Mouse (Mus musculus): ENCODE results near the gene Syt15. TPM values are rescaled to one million over a fixed set of nuclear protein-coding genes. Genes with fewer than 3 reads are reported as not detected.
"Not testable (repeated sequence)": the region's sequence is repeated elsewhere in the genome, so short reads cannot be mapped to it uniquely, and the experiment has no call there.

Gene Syt15
- polyA plus RNA-seq, 1 experiment from 2014 or later, result 0.58 TPM

DNA sequence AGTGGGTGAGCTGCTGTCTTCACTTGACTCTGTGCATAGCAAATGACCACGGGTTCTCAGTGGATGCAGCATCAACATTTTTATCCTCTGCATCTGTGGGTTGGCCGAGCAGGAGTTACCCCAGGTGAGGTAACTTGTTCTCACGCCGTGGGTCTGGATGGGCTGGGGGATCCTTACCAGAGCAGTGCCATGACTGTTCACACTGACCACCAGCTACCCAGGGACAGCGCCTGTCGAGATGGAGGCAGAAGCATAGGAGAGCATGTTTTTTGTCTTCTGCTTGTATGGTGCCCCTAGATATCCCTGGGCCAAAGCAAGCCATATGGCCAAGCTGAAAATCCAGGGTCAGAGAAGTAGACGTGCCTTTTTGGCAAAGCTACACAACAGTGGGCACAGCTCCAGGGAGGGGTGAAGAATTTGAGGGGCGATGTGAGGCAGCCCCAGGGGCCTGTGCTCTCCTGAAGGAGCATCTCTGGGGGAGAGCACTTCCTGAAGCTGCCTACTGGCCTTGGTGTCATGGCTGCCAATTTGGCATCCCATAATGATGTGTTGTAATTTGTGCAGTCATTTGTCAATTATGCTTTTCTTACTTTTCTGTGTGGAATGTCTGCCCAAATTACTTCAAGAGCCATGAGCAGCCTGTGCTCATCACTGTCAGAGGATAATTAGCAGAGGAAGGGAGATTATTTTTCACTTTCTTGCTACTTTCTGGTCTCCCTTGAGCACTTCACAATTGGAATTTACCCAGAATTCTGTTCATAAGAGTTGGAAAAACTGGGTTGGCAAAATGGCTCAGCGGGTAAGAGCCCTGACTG is 13.7 kb downstream of the Syt15 start:
- H3K4me2 ChIP-seq (replicated peaks; ENCODE audit: low read depth, low read length), result no peak overlapping the region
- H3K27ac ChIP-seq (ENCODE audit: low read length), result no peak overlapping the region
- H3K9ac ChIP-seq (replicated peaks; ENCODE audit: low read depth, low read length), result no peak overlapping the region
- H3K9me3 ChIP-seq (ENCODE audit: control insufficient read depth, low read depth, low read length), result peaks cover 2% of the 10 kb centered on the region; the same call in 1 of the 2 replicates
- no peaks in the 10 kb centered on the region for H3K27me3 ChIP-seq (ENCODE audit: control insufficient read depth, insufficient read depth, low read length)
- WGBS, result 82% methylated on average over 9 of the region's 9 CpGs
- no peak for ATAC-seq (ENCODE audit: insufficient number of reproducible peaks, insufficient read depth, low FRiP score, low read depth)
- no peak overlapping the region for H3K4me3 ChIP-seq (ENCODE audit: low read depth, low read length)
- 0 out of 2 replicates have a peak, but pooled peaks cover 2% of the 10 kb centered on the region for H3K4me1 ChIP-seq (ENCODE audit: control insufficient read depth, insufficient read depth, low read length)
- H3K36me3 ChIP-seq (ENCODE audit: control insufficient read depth, insufficient read depth, low read length), result no peaks in the 10 kb centered on the region; the same call in 1 of the 2 replicates

DNA sequence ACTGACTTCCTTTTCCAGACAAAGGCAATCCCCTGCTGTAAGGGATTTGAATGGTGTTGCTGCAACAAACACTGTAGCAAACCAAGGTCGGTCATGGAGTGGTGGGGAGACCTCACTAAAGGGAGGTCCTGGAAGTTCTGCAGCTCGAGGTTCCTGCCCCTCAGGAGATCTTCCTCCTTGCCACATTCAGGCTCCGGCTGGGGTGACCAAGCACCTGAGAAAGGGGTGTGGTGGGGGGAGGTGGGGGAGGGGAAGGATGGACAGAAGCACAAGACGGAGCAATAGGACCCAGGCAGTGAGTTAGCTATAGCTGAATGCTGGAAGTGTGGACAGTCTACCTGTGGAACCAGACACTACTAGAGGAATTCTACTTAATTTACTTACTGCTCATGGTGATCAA is 14.5 kb downstream of the Syt15 start:
- ATAC-seq (ENCODE audit: insufficient number of reproducible peaks, insufficient read depth, low FRiP score, low read depth), result no peak

DNA sequence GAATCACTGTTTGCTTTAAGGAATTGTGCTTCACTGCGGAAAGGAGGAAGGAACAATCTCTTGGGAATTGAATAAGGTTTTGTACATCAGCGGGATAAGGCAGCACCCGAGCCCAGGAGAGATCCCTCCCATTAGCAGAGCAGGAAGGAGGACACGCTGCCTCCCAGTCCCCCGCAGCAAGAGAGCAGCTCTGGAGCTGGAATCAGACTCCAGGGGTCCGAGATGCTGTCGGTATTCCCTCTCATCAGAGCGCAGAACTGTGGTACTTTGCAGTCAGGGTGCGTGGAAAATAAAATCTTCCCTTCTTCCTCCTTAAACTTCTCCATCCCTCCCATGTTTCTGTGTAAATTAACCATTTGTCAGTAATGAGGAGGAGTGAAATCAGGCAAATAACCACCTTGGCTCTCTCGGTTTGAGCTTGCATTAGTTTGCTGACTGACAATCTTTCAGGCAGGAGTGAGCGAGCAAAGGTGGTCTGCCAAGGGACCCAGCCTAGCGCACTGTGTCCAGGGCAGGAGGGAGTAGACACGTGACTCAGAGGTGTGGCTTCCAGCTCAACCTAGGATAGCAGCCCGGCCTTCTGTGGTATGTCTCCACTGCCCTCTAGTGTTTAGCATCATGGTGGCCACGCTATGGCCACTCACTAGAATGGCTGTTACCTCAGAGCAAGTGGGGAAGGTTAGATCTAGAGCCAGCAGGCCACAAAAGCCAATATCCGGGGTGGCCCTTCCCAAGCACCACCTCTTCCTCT is 15.4 kb downstream of the Syt15 start:
- Histone ChIP-seq H3K27me3 (ENCODE audit: control insufficient read depth, insufficient read depth, low read length) (no peaks in the 10 kb centered on the region), H3K4me1 (ENCODE audit: control insufficient read depth, insufficient read depth, low read length) (0 out of 2 replicates have a peak, but pooled peaks cover 2% of the 10 kb centered on the region), H3K36me3 (ENCODE audit: control insufficient read depth, insufficient read depth, low read length) (no peaks in the 10 kb centered on the region; the same call in 1 of the 2 replicates), H3K4me3 (ENCODE audit: low read depth, low read length) (peak overlapping the region; percentile 26), H3K9me3 (ENCODE audit: control insufficient read depth, low read depth, low read length) (peaks cover 2% of the 10 kb centered on the region; the same call in 1 of the 2 replicates), H3K9ac (replicated peaks; ENCODE audit: low read depth, low read length) (peak overlapping the region; percentile 21; the same call in 1 of the 2 replicates), H3K27ac (ENCODE audit: low read length) (no peak overlapping the region), H3K4me2 (replicated peaks; ENCODE audit: low read depth, low read length) (peak overlapping the region; percentile 69)
- 6% methylated on average over 16 of the region's 16 CpGs for WGBS
- ATAC-seq (ENCODE audit: insufficient number of reproducible peaks, insufficient read depth, low FRiP score, low read depth), result peak; percentile 98

More for the DNA sequence above, 14.5 kb downstream of the Syt15 start:
- no peak overlapping the region for H3K4me2 ChIP-seq (replicated peaks; ENCODE audit: low read depth, low read length)
- 69% methylated on average over 4 of the region's 4 CpGs for WGBS
- peaks cover 2% of the 10 kb centered on the region; the same call in 1 of the 2 replicates for H3K9me3 ChIP-seq (ENCODE audit: control insufficient read depth, low read depth, low read length)
- no peak overlapping the region for H3K9ac ChIP-seq (replicated peaks; ENCODE audit: low read depth, low read length)
- 0 out of 2 replicates have a peak, but pooled peaks cover 2% of the 10 kb centered on the region for H3K4me1 ChIP-seq (ENCODE audit: control insufficient read depth, insufficient read depth, low read length)
- H3K27me3 ChIP-seq (ENCODE audit: control insufficient read depth, insufficient read depth, low read length), result no peaks in the 10 kb centered on the region
- no peak overlapping the region for H3K4me3 ChIP-seq (ENCODE audit: low read depth, low read length)
- no peaks in the 10 kb centered on the region; the same call in 1 of the 2 replicates for H3K36me3 ChIP-seq (ENCODE audit: control insufficient read depth, insufficient read depth, low read length)
- no peak overlapping the region for H3K27ac ChIP-seq (ENCODE audit: low read length)

DNA sequence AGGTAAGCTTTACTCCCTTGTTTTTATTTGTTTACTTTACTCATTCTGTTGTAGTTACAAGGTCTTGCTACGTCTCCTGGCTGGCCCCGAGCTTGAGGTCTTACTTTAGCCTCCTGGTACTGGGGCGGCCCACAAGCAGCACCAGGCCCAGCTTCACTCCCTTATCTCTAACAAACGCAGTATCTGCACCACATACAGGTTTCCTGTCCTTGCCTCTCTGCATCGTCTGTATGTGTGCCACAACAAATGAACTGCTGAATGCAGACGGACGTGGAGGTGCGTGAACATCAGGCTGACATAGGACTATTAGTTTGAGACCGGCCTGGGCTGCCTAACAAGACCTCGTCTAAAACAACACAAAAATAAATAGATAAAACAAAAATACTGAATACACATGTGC is 20.9 kb downstream of the Syt15 start:
- no peak overlapping the region for H3K27ac ChIP-seq (ENCODE audit: low read length)
- H3K4me1 ChIP-seq (ENCODE audit: control insufficient read depth, insufficient read depth, low read length), result no peaks in the 10 kb centered on the region
- no peak overlapping the region for H3K4me2 ChIP-seq (replicated peaks; ENCODE audit: low read depth, low read length)
- no peak for ATAC-seq (ENCODE audit: insufficient number of reproducible peaks, insufficient read depth, low FRiP score, low read depth)
- H3K9ac ChIP-seq (replicated peaks; ENCODE audit: low read depth, low read length), result no peak overlapping the region
- no peak overlapping the region for H3K4me3 ChIP-seq (ENCODE audit: low read depth, low read length)
- no peaks in the 10 kb centered on the region for H3K9me3 ChIP-seq (ENCODE audit: control insufficient read depth, low read depth, low read length)
- H3K27me3 ChIP-seq (ENCODE audit: control insufficient read depth, insufficient read depth, low read length), result no peaks in the 10 kb centered on the region
- H3K36me3 ChIP-seq (ENCODE audit: control insufficient read depth, insufficient read depth, low read length), result no peaks in the 10 kb centered on the region; the same call in 1 of the 2 replicates
- WGBS, result 59% methylated on average over 10 of the region's 10 CpGs

DNA sequence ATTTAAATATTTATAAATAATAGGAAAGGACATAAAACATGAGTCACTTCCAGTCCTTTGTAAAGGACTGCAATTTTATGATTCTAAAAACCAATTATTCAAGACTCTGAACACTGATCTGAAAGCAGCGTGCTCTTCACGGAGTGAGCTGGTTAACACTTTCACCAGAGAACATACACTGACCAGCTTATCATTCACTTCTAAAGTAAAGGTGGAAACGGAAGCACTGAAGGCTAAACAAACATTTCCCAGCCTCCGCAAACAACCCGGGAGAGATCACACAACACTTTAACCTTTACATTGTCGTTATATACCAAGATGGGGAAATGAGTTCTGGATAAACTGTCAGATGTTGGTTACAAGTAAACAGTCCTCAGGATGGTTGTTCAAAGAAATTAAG is 21.3 kb downstream of the Syt15 start:
- 50% methylated on average over 6 of the region's 6 CpGs for WGBS
- H3K27ac ChIP-seq (ENCODE audit: low read length), result no peak overlapping the region
- H3K4me1 ChIP-seq (ENCODE audit: control insufficient read depth, insufficient read depth, low read length), result no peaks in the 10 kb centered on the region
- H3K4me3 ChIP-seq (ENCODE audit: low read depth, low read length), result no peak overlapping the region
- no peaks in the 10 kb centered on the region; the same call in 1 of the 2 replicates for H3K36me3 ChIP-seq (ENCODE audit: control insufficient read depth, insufficient read depth, low read length)
- no peak for ATAC-seq (ENCODE audit: insufficient number of reproducible peaks, insufficient read depth, low FRiP score, low read depth)
- no peak overlapping the region for H3K4me2 ChIP-seq (replicated peaks; ENCODE audit: low read depth, low read length)
- no peaks in the 10 kb centered on the region for H3K9me3 ChIP-seq (ENCODE audit: control insufficient read depth, low read depth, low read length)
- no peak overlapping the region for H3K9ac ChIP-seq (replicated peaks; ENCODE audit: low read depth, low read length)
- H3K27me3 ChIP-seq (ENCODE audit: control insufficient read depth, insufficient read depth, low read length), result no peaks in the 10 kb centered on the region

DNA sequence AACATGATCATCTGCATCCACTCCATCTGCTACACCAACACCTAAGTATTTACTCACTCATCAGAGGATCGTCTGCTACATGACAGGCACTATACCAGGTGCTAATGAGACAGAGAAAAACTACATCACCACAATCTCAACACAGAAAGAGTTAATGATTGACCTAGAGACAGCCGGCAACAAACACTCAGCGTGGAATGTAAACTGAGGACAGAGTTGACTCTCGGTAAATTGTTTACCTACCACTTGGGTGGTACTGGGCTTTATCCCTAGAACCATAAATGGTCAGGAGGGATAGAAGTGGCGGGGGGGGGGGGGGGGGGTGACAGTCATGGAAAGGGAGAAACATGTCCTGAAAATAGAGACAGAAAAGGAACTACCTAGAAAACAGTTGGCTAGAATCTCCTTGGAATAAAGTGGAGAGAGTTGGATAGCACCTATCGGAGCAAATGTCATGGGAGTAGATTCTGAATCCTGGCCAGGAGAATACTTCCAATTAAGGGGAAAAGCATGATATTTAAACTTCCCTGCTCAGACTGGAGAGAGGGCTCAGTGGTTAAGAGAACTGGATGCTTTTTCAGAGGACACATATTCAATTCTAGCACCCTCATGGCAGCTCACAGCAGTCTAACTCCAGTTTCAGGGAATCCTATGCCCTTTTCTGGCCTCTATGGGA is 33.2 kb downstream of the Syt15 start:
- WGBS, result 27% methylated on average over 5 of the region's 6 CpGs

DNA sequence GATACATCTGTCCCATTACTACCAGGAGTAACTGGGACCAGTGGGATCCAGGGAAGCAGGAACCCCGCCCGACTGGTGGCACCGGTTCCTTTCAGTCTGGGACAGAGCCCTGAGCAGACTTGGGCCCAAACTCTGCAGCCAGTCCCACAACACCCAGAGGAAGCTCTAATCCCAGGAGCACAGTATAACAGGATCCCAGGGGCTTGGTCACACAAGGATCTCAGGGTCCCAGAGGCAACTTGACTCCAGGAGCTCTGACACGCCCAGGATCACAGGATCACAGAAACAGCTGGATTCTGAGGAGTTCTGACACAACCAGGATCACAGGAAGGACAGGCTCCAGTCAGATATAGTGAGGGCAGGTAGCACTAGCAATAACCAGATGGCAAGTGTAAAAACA is 33.9 kb downstream of the Syt15 start:
- no peak overlapping the region for H3K9ac ChIP-seq (replicated peaks; ENCODE audit: low read depth, low read length)
- no peaks in the 10 kb centered on the region for H3K36me3 ChIP-seq (ENCODE audit: control insufficient read depth, insufficient read depth, low read length)
- H3K4me1 ChIP-seq (ENCODE audit: control insufficient read depth, insufficient read depth, low read length), result no peaks in the 10 kb centered on the region
- 74% methylated on average over 4 of the region's 4 CpGs for WGBS
- H3K4me2 ChIP-seq (replicated peaks; ENCODE audit: low read depth, low read length), result no peak overlapping the region
- H3K27me3 ChIP-seq (ENCODE audit: control insufficient read depth, insufficient read depth, low read length), result no peaks in the 10 kb centered on the region
- H3K27ac ChIP-seq (ENCODE audit: low read length), result no peak overlapping the region
- H3K4me3 ChIP-seq (ENCODE audit: low read depth, low read length), result no peak overlapping the region
- no peaks in the 10 kb centered on the region for H3K9me3 ChIP-seq (ENCODE audit: control insufficient read depth, low read depth, low read length)
- no peak for ATAC-seq (ENCODE audit: insufficient number of reproducible peaks, insufficient read depth, low FRiP score, low read depth)

More for the DNA sequence above, 33.2 kb downstream of the Syt15 start:
- Histone ChIP-seq H3K27me3 (ENCODE audit: control insufficient read depth, insufficient read depth, low read length) (no peaks in the 10 kb centered on the region), H3K9ac (replicated peaks; ENCODE audit: low read depth, low read length) (no peak overlapping the region), H3K4me3 (ENCODE audit: low read depth, low read length) (no peak overlapping the region), H3K9me3 (ENCODE audit: control insufficient read depth, low read depth, low read length) (no peaks in the 10 kb centered on the region), H3K36me3 (ENCODE audit: control insufficient read depth, insufficient read depth, low read length) (no peaks in the 10 kb centered on the region), H3K27ac (ENCODE audit: low read length) (no peak overlapping the region), H3K4me1 (ENCODE audit: control insufficient read depth, insufficient read depth, low read length) (no peaks in the 10 kb centered on the region), H3K4me2 (replicated peaks; ENCODE audit: low read depth, low read length) (no peak overlapping the region)
- no peak for ATAC-seq (ENCODE audit: insufficient number of reproducible peaks, insufficient read depth, low FRiP score, low read depth)

DNA sequence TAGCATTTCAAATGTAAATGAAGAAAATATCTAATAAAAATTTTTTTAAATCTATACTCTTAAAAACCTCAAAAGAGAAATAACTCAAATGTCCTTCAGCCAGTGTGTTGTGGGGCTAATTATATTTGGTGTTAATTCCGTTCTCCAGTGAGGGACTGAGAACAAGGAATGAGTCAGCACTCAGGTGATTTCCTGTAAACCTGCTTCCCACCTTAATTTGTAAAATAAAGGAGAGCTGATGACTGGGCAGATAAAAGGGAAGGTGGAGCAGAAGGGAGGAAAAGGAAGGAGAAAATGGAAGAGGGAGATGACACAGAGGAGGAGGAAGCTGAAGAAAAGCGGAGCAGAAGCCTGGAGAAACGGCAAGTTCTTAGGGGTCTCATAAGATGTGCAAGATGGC is 39.1 kb downstream of the Syt15 start:
- H3K4me3 ChIP-seq (ENCODE audit: low read depth, low read length); H3K27me3 ChIP-seq (ENCODE audit: control insufficient read depth, insufficient read depth, low read length); H3K9me3 ChIP-seq (ENCODE audit: control insufficient read depth, low read depth, low read length); H3K4me1 ChIP-seq (ENCODE audit: control insufficient read depth, insufficient read depth, low read length); ATAC-seq (ENCODE audit: insufficient number of reproducible peaks, insufficient read depth, low FRiP score, low read depth); H3K9ac ChIP-seq (replicated peaks; ENCODE audit: low read depth, low read length); H3K27ac ChIP-seq (ENCODE audit: low read length); H3K4me2 ChIP-seq (replicated peaks; ENCODE audit: low read depth, low read length); H3K36me3 ChIP-seq (ENCODE audit: control insufficient read depth, insufficient read depth, low read length): not testable (repeated sequence)
- 68% methylated on average over 3 of the region's 3 CpGs for WGBS

Data from stomach, embryonic 14.5 days (tissue).